Mouse (Mus musculus): ENCODE measurements at regions not wholly inside any gene's neighbourhood (a gene's known extent, or its start where the extent isn't known, plus 50 kb on each side); places are given as distances from the start of the nearest gene placed in this dataset.

DNA sequence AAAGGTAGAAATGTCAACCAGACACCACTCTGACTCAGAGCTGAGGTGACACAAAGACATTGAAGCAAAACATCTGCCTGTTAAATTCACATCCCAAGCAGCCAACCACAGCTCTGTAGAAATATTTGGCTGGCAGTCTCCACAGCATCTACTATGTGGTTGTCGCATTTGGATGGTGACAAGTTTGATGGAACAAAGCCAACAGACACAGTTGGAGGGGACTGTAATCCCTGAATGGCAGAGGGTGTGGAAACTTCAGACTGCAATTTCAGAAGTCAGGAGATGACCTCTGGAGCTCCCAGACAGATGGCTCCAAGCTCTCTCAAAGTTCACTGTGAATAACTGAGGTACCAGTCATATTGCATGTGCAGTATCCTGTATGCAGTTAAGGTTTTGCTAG is 229.8 kb downstream of the Cmpk2 start:
- TF ChIP-seq POLR2A (IDR thresholded peaks at IDR 0.05; ENCODE audit: borderline replicate concordance, extremely low read depth, low read depth, low read length) (no peak), CTCF (IDR thresholded peaks at IDR 0.05; ENCODE audit: insufficient read depth, low read length) (no peak)

Measured in lung, adult 2 months (tissue).